Mouse (Mus musculus) hindbrain, postnatal 0 days (tissue): ENCODE data around the gene Smoc1. TPM values are rescaled to one million over a fixed set of nuclear protein-coding genes. Genes with fewer than 3 reads are reported as not detected.
A peak's percentile ranks its signal among the peaks of the same experiment; 100 is the strongest.

Experiments used
- ATAC-seq: fragments of 200-750 bp; cut with Nextera tagmentation; 2 replicates; pipeline ENCODE4 v1.8.0; 2017; ENCODE audit warnings: mild to moderate bottlenecking, moderate TSS enrichment, moderate library complexity
- DNase-seq: peaks from one replicate; pipeline ENCODE4 v3.0.0-alpha.2; 2015; ENCODE audit warnings: low spot score
- H3K27ac ChIP-seq: fragments of 300-500 bp; sonication (generic); 2 replicates; pipeline ENCODE4 v1.5.1; 2014; ENCODE audit warnings: mild to moderate bottlenecking
- H3K27me3 ChIP-seq: fragments of 300-500 bp; sonication (generic); 2 replicates; pipeline ENCODE4 v1.6.1; 2014; ENCODE audit warnings: low read length, mixed read lengths; ENCODE audit not compliant: insufficient read depth
- H3K36me3 ChIP-seq: fragments of 300-500 bp; sonication (generic); 2 replicates; pipeline ENCODE4 v1.6.1; 2014; ENCODE audit warnings: low read length, mixed read lengths; ENCODE audit not compliant: insufficient read depth
- H3K4me1 ChIP-seq: fragments of 300-500 bp; sonication (generic); 2 replicates; pipeline ENCODE4 v1.6.1; 2014; ENCODE audit warnings: antibody characterized with exemption, low read length, mixed read lengths; ENCODE audit not compliant: insufficient read depth
- H3K4me2 ChIP-seq: fragments of 300-500 bp; sonication (generic); 2 replicates; pipeline ENCODE4 v1.6.1; 2014; ENCODE audit warnings: low read depth, mild to moderate bottlenecking, low read length, moderate library complexity, mixed read lengths
- H3K4me3 ChIP-seq: fragments of 300-500 bp; sonication (generic); 2 replicates; pipeline ENCODE4 v1.5.1; 2014; ENCODE audit warnings: low read length
- H3K9ac ChIP-seq: fragments of 300-500 bp; sonication (generic); replicated peaks from 2 replicates; pipeline ENCODE4 v1.6.1; 2014; ENCODE audit warnings: mild to moderate bottlenecking, low read length, moderate library complexity, mixed read lengths
- H3K9me3 ChIP-seq: fragments of 300-500 bp; sonication (generic); 2 replicates; pipeline ENCODE4 v1.6.1; 2016; ENCODE audit warnings: low read length, mixed read lengths
- CTCF ChIP-seq: IDR thresholded peaks from 2 replicates; pipeline ENCODE4 v1.5.1; 2016; ENCODE audit warnings: antibody characterized with exemption, control low read depth, low read depth
- WGBS: fragments of 180-500 bp; shearing (Covaris S2); extraction: QIAGEN DNeasy Blood & Tissue Kit; methylation state at CpG from one replicate; pipeline ENCODE4 v1.1.7; 2014; 5-methylcytosine and 5-hydroxymethylcytosine counted together
- polyA plus RNA-seq: library from polyadenylated mRNA; unstranded; fragments of >200 nt; fragmentation: Nextera tagmentation; extraction: Ambion mirVana; gene quantifications from 2 replicates; pipeline ENCODE4 v1.2.1, GENCODE M21; 2015
- total RNA-seq: library from RNA; depleted of rRNA; stranded (reverse); fragments of >200 nt; gene quantifications from 2 replicates; pipeline ENCODE4 v1.2.3, GENCODE M21; 2014

Smoc1 gene
- total and polyA plus RNA-seq, 2 experiments from 2014 or later, result 31.5 to 32.7 TPM

DNA sequence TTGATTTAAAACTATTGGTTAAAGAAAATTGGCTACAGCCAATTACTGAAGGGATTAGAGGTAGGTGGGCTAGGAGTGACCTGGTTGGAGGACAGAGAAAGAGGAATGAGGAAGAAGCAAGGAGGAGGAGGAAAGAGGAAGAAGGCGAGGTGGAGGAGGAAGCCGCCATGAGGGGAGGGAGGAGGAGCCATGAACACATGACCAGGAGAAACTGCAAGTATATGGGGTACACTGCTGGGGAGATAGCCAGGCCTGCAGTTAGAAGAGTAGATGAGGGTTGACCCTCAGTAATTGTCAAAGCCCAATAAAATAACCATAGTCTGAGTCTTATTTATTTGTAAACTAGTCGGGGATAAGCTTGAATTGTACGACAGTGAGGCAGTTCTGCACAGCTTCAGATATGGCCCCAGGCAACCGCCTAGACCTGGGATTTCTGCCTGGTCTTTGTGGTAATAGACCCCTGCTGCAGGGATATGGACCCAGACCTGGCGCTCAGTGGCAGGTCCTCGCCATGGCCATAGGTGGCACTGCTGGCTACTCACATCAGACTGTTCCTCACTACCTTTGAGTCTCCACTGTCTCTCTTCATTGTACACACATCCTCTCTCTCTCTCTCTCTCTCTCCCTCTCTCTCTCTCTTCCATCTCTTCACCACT lies 7.2 kb upstream of the Smoc1 start:
- H3K36me3 ChIP-seq, result no peaks in the 10 kb centered on the region
- 88% methylated on average over 7 of the region's 7 CpGs for WGBS
- DNase-seq (no peak), ATAC-seq (no peak)
- H3K4me3 ChIP-seq, result no peak overlapping the region
- H3K4me1 ChIP-seq, result no peaks in the 10 kb centered on the region
- H3K9me3 ChIP-seq, result no peaks in the 10 kb centered on the region
- H3K27ac ChIP-seq, result no peak overlapping the region
- TF ChIP-seq CTCF, result no peak
- H3K9ac ChIP-seq, result no peak overlapping the region
- no peaks in the 10 kb centered on the region for H3K27me3 ChIP-seq
- no peak overlapping the region for H3K4me2 ChIP-seq

DNA sequence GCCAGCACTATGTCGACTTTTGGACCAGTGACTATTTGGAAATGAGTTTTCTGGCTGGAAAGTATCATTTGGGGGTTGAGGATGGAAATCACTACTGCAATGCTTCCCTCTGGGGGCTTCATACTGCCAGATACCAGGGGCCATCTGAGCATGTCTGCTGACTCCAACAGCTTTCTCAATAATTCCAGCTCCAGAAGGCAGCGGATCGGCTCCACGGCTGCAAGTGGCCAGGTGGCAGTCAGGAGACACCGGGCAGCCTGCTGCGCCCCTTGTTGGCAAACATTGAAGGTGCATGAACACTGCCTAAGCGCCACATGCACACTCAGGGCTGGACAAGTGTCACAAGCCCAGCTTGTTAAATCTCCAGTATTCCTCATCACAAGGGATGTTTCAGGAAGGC lies 2.2 kb upstream of the Smoc1 start:
- no peak overlapping the region for H3K27ac ChIP-seq
- H3K36me3 ChIP-seq, result no peaks in the 10 kb centered on the region
- no peaks in the 10 kb centered on the region; the same call in 1 of the 2 replicates for H3K4me1 ChIP-seq
- no peaks in the 10 kb centered on the region for H3K27me3 ChIP-seq
- no peaks in the 10 kb centered on the region for H3K9me3 ChIP-seq
- WGBS, result 72% methylated on average over 7 of the region's 7 CpGs
- no peak overlapping the region for H3K4me3 ChIP-seq
- DNase-seq (peak; percentile 18), ATAC-seq (no peak)
- no peak for TF ChIP-seq CTCF
- no peak overlapping the region for H3K9ac ChIP-seq
- no peak overlapping the region for H3K4me2 ChIP-seq

DNA sequence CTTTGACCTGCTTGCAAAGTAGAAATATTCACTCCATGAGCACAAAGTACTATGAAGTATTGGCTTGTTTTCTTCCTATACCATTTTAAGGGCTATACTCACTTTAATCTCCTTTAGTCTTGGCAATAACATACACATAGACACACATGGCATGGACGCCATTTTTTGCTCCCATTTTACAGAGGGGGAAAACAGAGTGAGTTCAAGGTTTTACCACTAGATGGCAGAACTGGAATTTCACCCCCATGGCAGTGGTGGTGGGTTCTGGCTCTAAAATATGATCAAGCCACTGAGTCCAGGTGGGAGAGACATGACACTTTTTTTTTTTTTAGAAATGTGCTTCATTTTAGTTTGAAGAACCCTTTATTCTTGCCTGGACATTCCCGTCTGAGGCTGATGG lies 1.6 kb upstream of the Smoc1 start:
- H3K4me2 ChIP-seq, result no peak overlapping the region
- no peaks in the 10 kb centered on the region for H3K9me3 ChIP-seq
- no peak overlapping the region for H3K27ac ChIP-seq
- ATAC-seq (no peak), DNase-seq (no peak)
- 0 out of 2 replicates have a peak, but pooled peaks have one; percentile 14 for TF ChIP-seq CTCF
- no peaks in the 10 kb centered on the region for H3K27me3 ChIP-seq
- WGBS, result 62% methylated on average over 2 of the region's 2 CpGs
- peaks cover 2% of the 10 kb centered on the region for H3K4me1 ChIP-seq
- H3K36me3 ChIP-seq, result no peaks in the 10 kb centered on the region
- no peak overlapping the region for H3K9ac ChIP-seq
- H3K4me3 ChIP-seq, result no peak overlapping the region

DNA sequence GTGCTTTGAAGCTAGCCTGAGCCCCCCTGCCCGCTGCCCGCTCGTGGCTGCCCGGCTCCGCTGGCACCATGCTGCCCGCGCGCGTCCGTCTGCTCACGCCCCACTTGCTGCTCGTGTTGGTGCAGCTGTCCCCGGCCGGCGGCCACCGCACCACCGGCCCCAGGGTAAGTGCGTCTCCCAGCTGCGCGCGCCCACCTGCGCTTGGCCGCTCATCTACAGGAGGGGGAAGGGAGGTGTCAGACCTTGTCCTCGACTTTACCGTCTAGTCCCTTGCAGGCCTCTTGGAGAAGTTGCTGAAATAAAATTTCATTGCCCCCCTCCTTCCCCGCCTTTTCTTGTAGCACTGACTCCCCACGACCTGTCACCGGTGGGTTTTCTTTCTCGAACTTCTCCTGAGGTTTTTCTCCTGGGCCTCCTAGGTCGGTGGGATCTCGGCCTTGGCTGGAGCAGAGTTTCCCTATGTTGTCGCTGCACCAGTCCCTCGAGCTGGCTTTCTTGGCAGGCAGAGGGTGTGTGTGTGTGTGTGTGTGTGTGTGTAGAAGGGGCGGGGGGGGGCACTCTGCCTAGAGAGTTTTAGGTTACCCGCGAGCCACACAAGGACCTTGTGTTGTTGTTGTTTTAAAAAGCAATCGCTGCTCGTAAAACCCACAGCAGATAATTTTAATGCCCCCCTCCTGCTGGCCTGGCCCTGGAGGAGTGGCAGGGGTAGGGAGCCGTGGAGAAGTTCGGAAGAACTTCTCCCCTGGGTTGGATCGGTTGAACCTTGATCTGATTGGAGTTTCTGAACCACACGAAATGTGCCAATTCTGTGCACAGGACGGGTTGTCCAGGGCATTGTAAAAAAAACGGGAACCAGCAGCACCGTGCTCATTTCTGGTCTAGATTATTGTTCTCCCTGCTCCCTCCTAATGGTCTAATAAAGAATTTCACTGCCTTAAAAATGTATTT lies 661 bp downstream of the Smoc1 start:
- H3K4me3 ChIP-seq, result peak overlapping the region; percentile 70
- H3K27me3 ChIP-seq, result no peaks in the 10 kb centered on the region
- peak overlapping the region; percentile 60; the same call in 1 of the 2 replicates for H3K27ac ChIP-seq
- peak; percentile 21; the same call in 1 of the 2 replicates for TF ChIP-seq CTCF
- DNase-seq (peak; percentile 36), ATAC-seq (peak; percentile 30)
- no peaks in the 10 kb centered on the region for H3K9me3 ChIP-seq
- H3K9ac ChIP-seq, result peak overlapping the region; percentile 82
- H3K36me3 ChIP-seq, result no peaks in the 10 kb centered on the region
- peak overlapping the region; percentile 88 for H3K4me2 ChIP-seq
- peaks cover 12% of the 10 kb centered on the region for H3K4me1 ChIP-seq
- 3% methylated on average over 40 of the region's 45 CpGs for WGBS

DNA sequence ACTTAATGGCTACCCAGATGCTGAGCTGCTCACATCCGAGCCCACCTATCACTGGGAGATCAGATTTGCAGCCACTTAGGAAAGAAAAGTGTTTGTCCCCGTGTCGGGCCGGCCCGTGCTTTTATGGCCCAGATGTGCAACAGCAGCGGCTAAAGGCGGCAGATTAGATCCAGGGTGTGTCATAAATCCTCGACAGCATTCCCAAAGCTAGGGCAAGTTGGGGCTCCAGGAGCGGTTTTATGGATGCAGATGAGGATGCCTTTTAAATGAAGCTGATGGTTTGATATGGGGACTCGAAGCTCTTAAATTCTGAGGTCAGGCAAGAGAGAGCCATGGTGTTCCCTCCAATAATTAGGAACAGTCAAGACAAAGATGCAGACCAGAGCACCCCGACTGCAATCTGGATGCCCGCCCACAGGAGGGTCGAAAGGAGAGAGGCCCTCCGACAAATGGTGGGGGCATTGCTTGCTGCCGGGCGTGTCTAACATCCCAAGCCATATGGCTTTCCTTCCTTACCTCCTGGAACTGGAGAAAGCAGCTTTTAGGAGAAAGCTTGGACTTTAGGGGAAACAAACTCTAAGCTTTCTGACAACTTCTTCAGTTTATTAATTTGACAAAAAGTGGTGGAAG lies 1.8 kb downstream of the Smoc1 start:
- Histone ChIP-seq H3K9ac (peak overlapping the region; percentile 82; the same call in 1 of the 2 replicates), H3K27me3 (no peaks in the 10 kb centered on the region)
- ATAC-seq, result no peak

DNA sequence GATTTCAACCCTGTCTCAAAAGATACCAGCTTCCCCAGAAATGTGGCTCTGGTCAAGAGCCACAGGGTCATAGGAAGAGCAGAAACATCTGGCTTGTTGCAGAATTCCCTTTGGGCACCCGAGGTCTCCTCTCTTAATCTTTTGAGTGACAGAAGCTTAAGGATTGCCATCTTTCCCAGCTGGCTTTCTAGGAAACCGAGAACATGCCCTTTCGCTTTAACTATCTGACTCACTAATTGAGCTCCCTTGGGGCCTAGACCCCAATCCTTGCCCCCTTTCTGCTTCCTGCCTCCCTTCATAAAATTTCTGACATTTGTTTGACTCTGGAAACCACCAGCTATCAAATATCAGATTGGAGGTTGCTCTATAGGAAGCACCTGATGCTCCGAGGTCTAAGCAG lies 3.1 kb downstream of the Smoc1 start:
- WGBS, result 55% methylated on average over 4 of the region's 4 CpGs
- H3K9ac ChIP-seq, result no peak overlapping the region
- TF ChIP-seq CTCF, result no peak
- ATAC-seq (no peak), DNase-seq (no peak)
- no peaks in the 10 kb centered on the region for H3K36me3 ChIP-seq
- no peak overlapping the region for H3K27ac ChIP-seq
- H3K9me3 ChIP-seq, result no peaks in the 10 kb centered on the region
- H3K4me1 ChIP-seq, result peaks cover 18% of the 10 kb centered on the region
- 0 out of 2 replicates have a peak overlapping the region, but pooled peaks have one; percentile 10 for H3K4me2 ChIP-seq
- no peaks in the 10 kb centered on the region for H3K27me3 ChIP-seq
- no peak overlapping the region for H3K4me3 ChIP-seq

More for the DNA sequence above, 1.8 kb downstream of the Smoc1 start:
- Histone ChIP-seq H3K4me1 (peaks cover 12% of the 10 kb centered on the region), H3K27ac (0 out of 2 replicates have a peak overlapping the region, but pooled peaks have one; percentile 60), H3K9me3 (no peaks in the 10 kb centered on the region), H3K36me3 (no peaks in the 10 kb centered on the region), H3K4me3 (peak overlapping the region; percentile 70), H3K4me2 (peak overlapping the region; percentile 88)
- WGBS, result 30% methylated on average over 16 of the region's 16 CpGs
- TF ChIP-seq CTCF, result no peak
- DNase-seq, result no peak
